Mouse (Mus musculus): Measurements from ENCODE around the gene Rorb. TPM values are rescaled to one million over a fixed set of nuclear protein-coding genes. Genes with fewer than 3 reads are reported as not detected.

The Rorb gene
- polyA plus RNA-seq (2017; shearing (Covaris generic)), result 1 to 10 TPM in 1 of 2 experiments, under 1 TPM in 1; 0.46 to 3.8 TPM

GRCm38 (mm10) chr19:19110793-19111427 is at the start of gene Rorb:
TSS of gene Rorb (minus strand) at chr19:19111196.

Measured in inflammation-experienced regulatory T-cells (primary cell).